Mouse (Mus musculus) spleen, adult 2 months (tissue): ENCODE data around the gene Ccdc22.

Experiments used
- CTCF ChIP-seq: fragments of 200-500 bp; IDR thresholded peaks from 2 replicates; pipeline ENCODE4 v1.5.1; 2011; ENCODE audit warnings: mild to moderate bottlenecking, inconsistent platforms; ENCODE audit not compliant: insufficient read depth, insufficient read length, insufficient replicate concordance; ENCODE audit errors: extremely low read depth
- POLR2A ChIP-seq: fragments of 200-500 bp; IDR thresholded peaks from 2 replicates; pipeline ENCODE4 v1.6.1; 2011; ENCODE audit warnings: low read depth, low read length, inconsistent platforms

- TF ChIP-seq CTCF = no peak
- TF ChIP-seq POLR2A = no peak
Observed at GRCm38 (mm10) chrX:7581151-7581550, 24.2 kb downstream of the Ccdc22 start.
